Mouse (Mus musculus) lung, embryonic 16.5 days (tissue): ENCODE measurements at regions not wholly inside any gene's neighbourhood (a gene's known extent, or its start where the extent isn't known, plus 50 kb on each side); places are given as distances from the start of the nearest gene placed in this dataset.

ENCODE experiments used
- ATAC-seq: fragments of 200-750 bp; cut with Nextera tagmentation; 2 replicates; pipeline ENCODE4 v1.8.0; 2017; ENCODE audit warnings: low read depth, mild to moderate bottlenecking, moderate library complexity
- H3K27ac ChIP-seq: fragments of 300-500 bp; sonication (generic); 2 replicates; pipeline ENCODE4 v1.5.1; 2014; ENCODE audit warnings: mild to moderate bottlenecking, control low read depth, low read length
- H3K27me3 ChIP-seq: fragments of 300-500 bp; sonication (generic); 2 replicates; pipeline ENCODE4 v1.6.1; 2014; ENCODE audit warnings: low read depth, low read length, mixed read lengths; ENCODE audit not compliant: control insufficient read depth, insufficient read depth
- H3K36me3 ChIP-seq: fragments of 300-500 bp; sonication (generic); 2 replicates; pipeline ENCODE4 v1.6.1; 2014; ENCODE audit warnings: low read length; ENCODE audit not compliant: control insufficient read depth, insufficient read depth
- H3K4me1 ChIP-seq: fragments of 300-500 bp; sonication (generic); replicated peaks from 2 replicates; pipeline ENCODE4 v1.6.1; 2014; ENCODE audit warnings: low read length, mixed read lengths; ENCODE audit not compliant: control insufficient read depth, insufficient read depth
- H3K4me2 ChIP-seq: fragments of 300-500 bp; sonication (generic); 2 replicates; pipeline ENCODE4 v1.6.1; 2014; ENCODE audit warnings: low read depth, low read length, control low read depth
- H3K4me3 ChIP-seq: fragments of 300-500 bp; sonication (generic); 2 replicates; pipeline ENCODE4 v1.5.1; 2014; ENCODE audit warnings: mild to moderate bottlenecking, low read length, control low read depth
- H3K9ac ChIP-seq: fragments of 300-500 bp; sonication (generic); 2 replicates; pipeline ENCODE4 v1.6.1; 2014; ENCODE audit warnings: low read length, control low read depth
- H3K9me3 ChIP-seq: fragments of 300-500 bp; sonication (generic); 2 replicates; pipeline ENCODE4 v1.6.1; 2016; ENCODE audit warnings: low read length; ENCODE audit not compliant: control insufficient read depth
- WGBS: fragments of 180-500 bp; shearing (Covaris S2); extraction: QIAGEN DNeasy Blood & Tissue Kit; methylation state at CpG from one replicate; pipeline ENCODE4 v1.1.7; 2014; 5-methylcytosine and 5-hydroxymethylcytosine counted together

GRCm38 (mm10) chr15:5310035-5310434, 66.0 kb upstream of the Ptger4 start:
- Histone ChIP-seq H3K4me3 (no peak overlapping the region), H3K4me2 (no peak overlapping the region), H3K36me3 (no peaks in the 10 kb centered on the region), H3K9ac (no peak overlapping the region), H3K27me3 (no peaks in the 10 kb centered on the region), H3K4me1 (no peaks in the 10 kb centered on the region), H3K9me3 (no peaks in the 10 kb centered on the region), H3K27ac (no peak overlapping the region)
- no peak for ATAC-seq
- WGBS: 80% methylated on average over 3 of the region's 3 CpGs

- 59% methylated on average over 2 of the region's 2 CpGs for WGBS
- Histone ChIP-seq H3K9me3 (no peaks in the 10 kb centered on the region), H3K9ac (no peak overlapping the region), H3K27ac (no peak overlapping the region), H3K36me3 (no peaks in the 10 kb centered on the region), H3K4me1 (no peaks in the 10 kb centered on the region), H3K27me3 (no peaks in the 10 kb centered on the region), H3K4me2 (no peak overlapping the region), H3K4me3 (no peak overlapping the region)
- no peak for ATAC-seq
Observed at GRCm38 (mm10) chr15:5302403-5302802, 58.4 kb upstream of the Ptger4 start.

GRCm38 (mm10) chr15:5299807-5300206, 55.8 kb upstream of the Ptger4 start:
- Histone ChIP-seq H3K27me3 (no peaks in the 10 kb centered on the region), H3K36me3 (no peaks in the 10 kb centered on the region), H3K4me3 (no peak overlapping the region), H3K4me1 (no peaks in the 10 kb centered on the region), H3K4me2 (no peak overlapping the region), H3K9me3 (no peaks in the 10 kb centered on the region), H3K9ac (no peak overlapping the region), H3K27ac (no peak overlapping the region)
- 26% methylated on average over 1 of the region's 1 CpGs for WGBS
- no peak for ATAC-seq

GRCm38 (mm10) chr15:5296949-5297348, 53.0 kb upstream of the Ptger4 start:
- H3K27me3 ChIP-seq: no peaks in the 10 kb centered on the region
- no peak overlapping the region for H3K4me2 ChIP-seq
- 67% methylated on average over 2 of the region's 2 CpGs for WGBS
- no peaks in the 10 kb centered on the region for H3K36me3 ChIP-seq
- H3K9ac ChIP-seq: no peak overlapping the region
- H3K4me3 ChIP-seq: no peak overlapping the region
- no peak overlapping the region for H3K27ac ChIP-seq
- ATAC-seq: no peak
- no peaks in the 10 kb centered on the region for H3K9me3 ChIP-seq
- no peaks in the 10 kb centered on the region for H3K4me1 ChIP-seq
